Mouse (Mus musculus): ENCODE data around the gene Mafk.
A peak's percentile ranks its signal among the peaks of the same experiment; 100 is the strongest.

Gene Mafk

DNA sequence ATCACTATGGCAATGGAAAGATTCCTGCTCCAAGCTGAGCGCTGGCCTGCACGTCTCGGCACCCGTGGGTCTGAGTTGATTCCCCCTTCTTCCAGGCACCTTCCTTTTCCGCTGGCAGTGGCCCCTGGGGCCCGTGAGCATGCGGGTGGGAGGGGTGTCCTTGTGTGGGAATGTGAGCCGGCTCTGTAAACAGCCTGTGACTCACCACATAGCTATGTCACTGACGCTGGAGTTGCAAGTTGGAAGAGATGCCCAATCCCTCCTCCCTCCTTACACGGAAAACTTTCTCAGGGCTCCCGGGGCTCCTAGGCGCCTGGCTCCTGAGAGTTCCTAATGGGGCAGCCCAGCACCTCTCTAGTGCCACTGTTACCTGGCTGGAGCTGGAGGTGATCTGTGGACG lies 5.6 kb downstream of the Mafk start:
- DNase-seq (ENCODE audit: low spot score in 2 of 2): peak; percentile 70 to 80

GRCm38 (mm10) chr5:139797473-139798167 lies 6.3 kb downstream of the Mafk start:
- DNase-seq (ENCODE audit: low spot score in 2 of 2): peak; percentile 82 to 83

GRCm38 (mm10) chr5:139798168-139798900 lies 7.0 kb downstream of the Mafk start:
- no peak for DNase-seq (ENCODE audit: low spot score in 2 of 2)

DNA sequence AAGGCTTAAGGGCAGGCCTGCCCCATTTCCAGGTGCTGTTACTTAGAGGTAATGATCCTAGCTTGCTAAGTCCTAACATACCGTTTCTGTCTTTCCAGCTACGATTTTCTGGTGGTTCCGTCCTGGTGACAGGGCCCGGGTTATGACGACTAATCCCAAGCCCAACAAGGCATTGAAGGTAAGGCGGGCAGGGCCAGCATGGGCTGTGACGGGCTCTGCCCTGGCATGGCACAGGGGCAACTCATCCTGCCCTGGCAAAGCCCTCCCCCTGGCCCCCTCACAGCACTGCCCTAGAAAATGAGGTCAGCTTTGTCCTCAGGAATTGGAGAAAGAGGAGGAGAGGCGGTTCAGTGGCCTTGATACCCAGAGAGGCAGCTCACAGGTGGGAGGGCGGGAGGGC lies 7.7 kb downstream of the Mafk start:
- DNase-seq (ENCODE audit: low spot score in 2 of 2): no peak

DNA sequence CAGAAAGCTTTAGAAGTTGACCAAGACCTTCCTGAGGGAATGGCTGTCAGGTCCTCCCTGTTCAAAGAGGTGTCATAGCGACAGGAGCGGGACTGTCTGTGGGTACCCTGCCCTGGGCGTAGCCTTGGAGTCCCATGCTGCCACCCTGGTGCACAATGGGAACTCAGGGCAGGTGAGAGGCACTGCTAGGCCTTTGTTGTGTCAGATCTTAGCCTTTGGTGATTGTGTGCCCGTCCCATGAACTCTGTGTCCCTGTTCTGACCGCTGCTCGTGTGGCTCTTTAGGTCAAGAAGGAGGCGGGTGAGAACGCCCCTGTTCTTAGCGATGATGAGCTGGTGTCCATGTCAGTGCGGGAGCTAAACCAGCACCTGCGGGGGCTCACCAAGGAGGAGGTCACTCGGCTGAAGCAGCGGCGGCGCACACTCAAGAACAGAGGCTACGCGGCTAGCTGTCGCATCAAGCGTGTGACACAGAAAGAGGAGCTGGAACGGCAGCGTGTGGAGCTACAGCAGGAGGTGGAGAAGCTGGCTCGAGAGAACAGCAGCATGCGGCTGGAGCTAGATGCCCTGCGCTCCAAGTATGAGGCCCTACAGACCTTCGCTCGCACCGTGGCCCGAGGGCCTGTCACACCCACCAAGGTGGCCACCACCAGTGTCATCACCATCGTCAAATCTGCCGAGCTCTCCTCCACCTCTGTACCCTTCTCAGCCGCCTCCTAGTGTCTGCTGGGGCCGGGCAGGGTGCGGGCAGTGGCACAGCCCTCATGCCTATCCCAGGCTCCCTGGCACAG lies 8.7 kb downstream of the Mafk start:
- DNase-seq (ENCODE audit: low spot score in 2 of 2): no peak

DNA sequence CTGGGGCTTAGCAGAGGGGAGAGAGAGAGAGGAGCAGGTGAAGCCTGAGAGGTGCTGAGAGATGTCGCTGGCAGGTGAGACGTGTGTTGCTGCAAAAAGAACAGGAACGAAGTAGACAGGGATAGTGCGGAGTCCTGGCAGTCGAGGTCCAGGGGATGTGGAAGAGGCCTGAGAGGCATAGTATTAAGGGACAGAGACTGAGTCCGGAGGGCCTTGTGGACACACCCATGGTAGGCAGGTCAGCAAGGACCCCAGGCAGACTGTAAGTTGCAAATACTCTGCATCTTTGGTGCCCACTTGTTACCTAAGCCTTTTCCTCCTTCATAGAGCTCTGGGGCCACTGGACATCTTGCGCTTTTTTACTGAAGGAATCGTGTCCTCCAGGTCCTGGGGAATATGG lies 9.9 kb downstream of the Mafk start:
- DNase-seq (ENCODE audit: low spot score in 2 of 2): no peak

DNA sequence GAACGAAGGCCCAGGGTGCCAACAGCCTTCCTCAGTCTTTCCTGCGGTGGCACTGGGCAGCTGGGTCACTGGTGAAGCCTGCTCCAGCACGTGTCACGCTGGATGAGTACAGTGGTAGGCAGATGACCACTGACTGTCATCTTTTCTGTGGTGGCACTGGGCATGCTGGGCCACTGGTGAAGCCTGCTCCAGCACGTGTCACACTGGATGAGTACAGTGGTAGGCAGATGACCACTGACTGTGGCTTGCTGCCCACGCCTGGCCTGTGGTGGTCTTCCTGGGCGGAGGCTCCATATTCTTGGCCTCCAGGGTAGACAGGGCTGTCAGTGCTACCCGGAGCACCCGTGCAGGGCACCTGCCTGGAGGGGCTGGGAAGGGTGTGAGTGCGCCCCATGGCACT lies 10.6 kb downstream of the Mafk start:
- no peak for DNase-seq (ENCODE audit: low spot score in 2 of 2)

DNA sequence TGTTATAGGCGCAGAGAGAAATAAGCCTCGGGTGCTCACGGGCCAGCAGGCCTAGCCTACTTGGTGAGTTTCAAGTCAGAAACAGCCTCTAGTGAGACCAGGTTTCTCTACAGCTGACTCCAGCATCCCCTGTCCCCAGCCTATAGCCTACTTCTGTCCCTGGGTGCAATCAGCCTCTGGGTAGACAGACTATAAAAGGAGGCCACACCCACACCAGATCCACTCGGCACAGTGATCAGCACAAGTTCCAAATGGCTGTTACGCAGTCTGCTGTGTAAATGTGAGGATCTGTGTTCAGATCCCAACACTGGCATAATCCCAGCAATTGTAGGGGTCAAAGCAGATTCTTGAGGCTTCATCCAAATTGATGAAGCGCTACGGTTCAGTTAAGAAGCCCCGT lies 11.9 kb downstream of the Mafk start:
- no peak for DNase-seq (ENCODE audit: low spot score in 2 of 2)

GRCm38 (mm10) chr5:139803601-139804102 lies 12.3 kb downstream of the Mafk start:
- DNase-seq (ENCODE audit: low spot score in 2 of 2): no peak

DNA sequence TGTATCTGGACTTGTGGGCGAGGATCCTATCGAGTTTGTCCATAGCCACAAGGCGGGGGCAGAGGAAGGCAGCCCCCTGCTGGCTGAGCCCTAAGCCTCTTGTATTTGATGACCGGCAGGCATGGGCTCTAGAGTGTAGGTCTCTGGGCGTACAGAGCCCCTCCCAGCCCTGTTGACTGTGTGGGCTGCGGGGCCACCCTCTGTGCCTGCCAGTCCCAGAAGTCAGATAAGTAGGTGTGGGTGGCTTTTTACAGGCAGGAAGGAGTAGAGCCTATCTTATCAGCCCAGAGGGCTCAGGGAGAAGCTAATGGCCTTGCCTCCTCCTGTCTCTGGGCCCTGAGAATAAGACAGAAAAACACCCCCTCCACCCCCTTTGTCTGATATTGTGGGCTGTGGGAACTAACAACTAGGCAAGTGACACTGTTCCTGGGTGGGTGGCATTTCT lies 12.8 kb downstream of the Mafk start:
- no peak for DNase-seq (ENCODE audit: low spot score in 2 of 2)

GRCm38 (mm10) chr5:139804573-139805111 lies 13.3 kb downstream of the Mafk start:
- DNase-seq (ENCODE audit: low spot score in 2 of 2): no peak

DNA sequence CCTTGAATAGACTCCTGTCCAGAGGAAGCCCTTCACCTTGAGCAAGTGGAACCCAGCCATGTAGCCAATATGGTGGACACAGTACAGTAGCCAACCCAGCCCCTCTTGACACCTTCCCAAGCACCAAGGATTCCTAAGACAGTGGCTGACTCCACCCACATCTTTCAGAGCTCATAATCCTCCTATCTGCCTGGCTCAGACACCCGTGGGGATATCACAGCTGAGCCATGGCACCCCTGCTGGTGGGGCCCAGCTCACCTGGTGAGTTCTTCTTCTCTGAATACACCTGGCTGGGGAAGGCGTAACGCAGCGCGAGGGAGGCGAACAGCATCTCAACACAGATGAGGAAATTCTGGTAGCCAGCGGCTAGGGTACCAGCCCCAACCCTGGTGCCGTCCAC lies 14.6 kb downstream of the Mafk start:
- DNase-seq (ENCODE audit: low spot score in 2 of 2): no peak

GRCm38 (mm10) chr5:139809397-139809796 lies 18.1 kb downstream of the Mafk start:
- no peak for DNase-seq (ENCODE audit: low spot score in 2 of 2)

- no peak for DNase-seq (ENCODE audit: low spot score in 2 of 2)
These were observed 20.5 kb downstream of the Mafk start for GRCm38 (mm10) chr5:139811677-139812397.

GRCm38 (mm10) chr5:139812398-139813125 lies 21.2 kb downstream of the Mafk start:
- DNase-seq (ENCODE audit: low spot score in 2 of 2): no peak

DNA sequence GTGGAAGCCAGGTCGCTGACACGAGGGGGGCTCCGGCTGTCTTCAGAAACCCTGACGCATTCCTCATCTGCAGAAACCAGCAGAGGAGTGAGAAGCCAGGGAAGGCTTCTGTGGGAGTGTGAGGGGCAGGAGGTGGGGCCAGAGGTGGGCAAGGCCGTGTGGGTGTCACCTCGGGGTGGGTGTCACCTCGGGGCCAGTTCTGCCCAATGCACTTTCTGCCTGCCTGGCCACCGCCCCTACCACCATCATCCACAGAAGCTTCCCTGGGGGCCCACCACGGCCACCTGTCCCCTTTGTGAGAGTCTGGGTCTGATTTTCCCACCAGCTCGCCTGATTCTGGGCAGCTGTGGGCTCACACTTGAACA lies 21.8 kb downstream of the Mafk start:
- DNase-seq (ENCODE audit: low spot score in 2 of 2): no peak

GRCm38 (mm10) chr5:139813963-139814381 lies 22.7 kb downstream of the Mafk start:
- no peak for DNase-seq (ENCODE audit: low spot score in 2 of 2)

DNA sequence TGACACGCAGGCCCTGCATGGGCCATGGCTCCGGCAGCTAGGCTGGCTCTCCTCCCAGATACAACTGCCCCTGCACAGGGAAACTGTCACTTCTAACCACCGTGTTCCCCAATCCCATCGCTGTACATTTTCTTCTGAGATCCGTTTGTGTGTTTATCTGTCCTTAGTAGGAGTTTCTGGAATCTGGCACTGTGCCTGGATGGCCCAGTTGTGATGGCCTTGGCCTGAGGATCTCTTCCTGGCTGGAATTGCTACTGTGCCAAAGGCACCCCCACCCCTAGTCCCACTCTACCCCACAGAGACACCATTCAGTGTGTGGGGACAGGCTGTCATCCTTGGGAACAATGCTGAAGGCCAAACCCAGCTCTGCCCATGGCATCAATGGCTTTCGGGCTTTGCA lies 24.7 kb downstream of the Mafk start:
- no peak for DNase-seq (ENCODE audit: low spot score in 2 of 2)

DNA sequence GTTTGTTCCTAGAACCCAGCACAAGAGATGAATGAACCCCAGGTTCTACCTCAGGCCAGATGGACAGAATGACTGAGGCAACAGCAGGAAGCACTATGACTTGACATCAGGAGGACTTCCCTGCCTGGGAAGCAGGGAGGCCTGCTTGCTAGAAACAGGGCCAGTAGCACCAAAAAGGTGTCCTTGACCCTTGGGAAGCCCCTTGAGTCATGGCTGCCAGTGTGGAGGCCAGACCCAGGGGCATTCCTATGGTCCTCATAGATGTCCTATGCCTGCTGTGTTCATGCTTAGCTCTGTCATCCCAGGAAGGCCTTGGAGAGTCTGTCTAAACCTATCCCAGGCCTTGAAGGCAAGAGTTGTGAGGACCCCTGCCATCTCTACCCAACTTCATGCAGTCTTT lies 25.1 kb downstream of the Mafk start:
- DNase-seq (ENCODE audit: low spot score in 2 of 2): no peak

DNA sequence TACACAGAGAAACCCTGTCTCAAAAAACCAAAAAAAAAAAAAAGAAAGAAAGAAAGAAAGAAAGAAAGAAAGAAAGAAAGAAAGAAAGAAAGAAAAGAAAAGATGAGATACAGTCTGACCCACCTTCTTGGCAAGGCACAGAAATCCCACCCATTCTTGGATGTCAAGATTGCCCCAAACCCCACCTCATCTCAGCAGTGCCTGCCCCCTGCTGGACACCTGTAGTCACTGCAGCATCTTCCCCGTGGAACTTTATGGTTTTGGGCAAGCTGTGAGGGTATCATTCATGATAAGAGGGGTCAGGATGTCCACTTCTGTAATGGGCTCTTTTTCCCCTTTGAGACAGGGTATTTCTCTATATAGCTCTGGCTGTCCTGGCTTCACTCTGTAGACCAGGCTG lies 26.0 kb downstream of the Mafk start:
- no peak for DNase-seq (ENCODE audit: low spot score in 2 of 2)

DNA sequence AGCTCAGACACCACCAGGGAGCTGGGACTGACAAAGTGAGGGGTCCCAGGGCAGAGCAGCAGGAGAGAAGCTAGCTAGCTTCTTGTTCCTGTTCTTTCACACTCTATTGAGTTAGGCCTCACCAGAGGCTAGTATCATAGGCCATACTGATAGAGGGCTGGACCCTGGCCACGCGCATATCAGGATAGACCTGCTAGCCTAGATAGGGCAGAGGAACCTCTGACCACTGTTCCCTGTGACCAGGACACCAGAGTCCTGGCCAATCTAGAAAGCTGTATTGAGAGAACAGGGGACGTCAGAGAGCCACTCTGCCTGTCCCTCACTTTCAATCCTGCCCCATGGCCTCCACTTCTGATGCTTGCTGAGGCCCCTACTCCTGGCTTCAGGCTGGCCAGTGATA lies 26.7 kb downstream of the Mafk start:
- DNase-seq (ENCODE audit: low spot score in 2 of 2): no peak

Data from right cerebral cortex, adult 2 months (tissue).